Mouse (Mus musculus) megakaryocyte, adult 5-6 weeks (primary cell): ENCODE results near the gene Rbm47. TPM values are rescaled to one million over a fixed set of nuclear protein-coding genes. Genes with fewer than 3 reads are reported as not detected.
A peak's percentile ranks its signal among the peaks of the same experiment; 100 is the strongest.
"Not testable (repeated sequence)": the region's sequence is repeated elsewhere in the genome, so short reads cannot be mapped to it uniquely, and the experiment has no call there.

Source experiments
- ATAC-seq: 2 replicates; pipeline ENCODE4 v1.8.0; 2016; ENCODE audit warnings: mild to moderate bottlenecking, inconsistent platforms; ENCODE audit not compliant: poor library complexity, severe bottlenecking
- total RNA-seq, 2 experiments: library from RNA; stranded (forward) in 1 of 2; stranded (reverse) in 1 of 2; fragments of 153-499, 151-499 nt in 1 of 2; fragments of 221-1000, 200-1000 nt in 1 of 2; gene quantifications; 2 replicates each; pipeline versions ENCODE4 v1.2.3 to v1.2.4; 2015 to 2017

The Rbm47 gene
- 27.2 and 30.2 TPM in 2 replicates for total RNA-seq (2015)
- total RNA-seq (2017): 13.3 and 21.3 TPM in 2 replicates

DNA sequence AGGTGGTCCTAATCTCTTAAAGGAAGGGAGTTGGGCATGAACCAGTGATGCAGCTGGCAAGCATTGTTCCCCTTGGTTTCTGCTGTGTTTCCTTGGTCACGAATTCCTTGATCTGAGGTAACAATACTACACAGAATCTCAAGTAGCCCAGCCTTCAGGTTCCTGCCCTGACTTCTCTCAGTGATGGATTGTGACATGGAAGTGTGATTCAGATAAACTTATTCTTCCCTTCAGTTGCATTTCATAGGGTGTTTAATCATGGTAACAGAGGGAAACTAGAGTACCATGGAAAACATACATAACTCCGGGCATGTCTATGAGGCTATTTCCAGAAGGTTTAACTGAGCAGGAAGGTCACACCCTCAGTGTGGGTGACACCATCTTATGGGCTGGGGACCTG, at the start of gene Rbm47:
TSS of gene Rbm47 (minus strand) at position 101 of the 400 bp plus-strand sequence.
- ATAC-seq: no peak

GRCm38 (mm10) chr5:66220620-66221019, 47.7 kb upstream of the Rbm47 start:
- ATAC-seq: no peak

DNA sequence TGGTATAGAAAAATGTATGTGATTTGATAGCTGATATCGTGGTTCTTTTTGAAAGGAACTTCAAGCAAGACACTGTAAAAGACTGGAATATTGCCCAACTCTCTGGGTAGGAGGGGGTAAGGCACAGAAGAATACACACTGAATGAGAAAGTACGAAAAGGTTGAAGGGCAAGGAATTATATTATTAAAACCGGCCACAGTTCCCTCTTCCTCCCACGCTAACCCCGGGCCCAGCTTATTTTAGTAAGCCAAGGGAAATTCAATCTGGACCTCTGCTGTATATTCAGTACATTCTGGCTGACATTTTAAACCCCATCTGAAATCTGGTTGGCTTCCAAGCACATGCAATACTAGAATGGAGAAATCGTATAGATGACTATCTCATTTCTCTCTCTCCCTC, 46.8 kb upstream of the Rbm47 start:
- ATAC-seq: no peak

- no peak for ATAC-seq
Measured at GRCm38 (mm10) chr5:66215569-66216277, 42.8 kb upstream of the Rbm47 start.

- ATAC-seq: no peak
Measured at GRCm38 (mm10) chr5:66214395-66214935, 41.5 kb upstream of the Rbm47 start.

GRCm38 (mm10) chr5:66209532-66210176, 36.7 kb upstream of the Rbm47 start:
- ATAC-seq: no peak

DNA sequence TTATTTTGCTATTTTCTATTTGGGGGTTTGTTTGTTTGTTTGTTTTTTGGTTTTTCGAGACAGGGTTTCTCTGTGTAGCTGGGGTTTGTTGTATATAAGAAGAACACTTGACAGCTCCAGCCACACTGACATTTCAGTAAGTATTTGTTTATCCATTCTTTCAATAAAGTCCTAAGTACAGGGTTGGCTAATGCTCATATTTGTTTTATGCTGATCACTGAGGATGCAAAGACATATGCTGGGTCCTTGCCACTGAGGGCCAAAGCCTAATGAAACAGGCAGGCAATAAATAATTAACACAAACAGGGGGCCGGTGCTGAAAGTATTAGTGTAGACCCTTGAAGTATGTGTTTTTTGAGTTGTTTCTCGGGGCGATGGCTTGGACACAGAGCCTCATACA, 32.0 kb upstream of the Rbm47 start:
- ATAC-seq: no peak

- no peak for ATAC-seq
Measured at GRCm38 (mm10) chr5:66203424-66203823, 30.5 kb upstream of the Rbm47 start.

DNA sequence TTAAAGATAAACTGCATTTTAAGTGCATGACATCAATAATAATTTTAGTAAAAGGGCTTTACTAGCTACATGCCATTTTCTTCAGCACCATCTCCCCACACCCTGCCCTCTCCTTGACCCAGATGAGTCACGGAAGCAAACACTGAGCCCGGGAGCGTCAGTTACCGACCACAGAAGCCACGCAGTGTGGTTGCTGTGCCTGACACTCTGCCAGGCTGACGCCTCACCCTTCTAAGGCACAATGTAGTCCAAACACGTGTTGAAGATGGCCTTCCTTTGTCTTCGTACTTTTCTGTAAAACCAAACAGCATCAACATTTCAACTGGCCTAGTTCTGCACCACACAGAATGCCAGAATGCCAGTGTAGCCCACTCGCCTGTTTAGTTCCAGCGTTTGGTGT, 27.1 kb upstream of the Rbm47 start:
- ATAC-seq: peak; percentile 98

- ATAC-seq: no peak
Measured at GRCm38 (mm10) chr5:66195323-66195722, 22.4 kb upstream of the Rbm47 start.

GRCm38 (mm10) chr5:66193218-66193846, 20.4 kb upstream of the Rbm47 start:
- ATAC-seq: no peak

- ATAC-seq: no peak
Measured at GRCm38 (mm10) chr5:66191185-66191503, 18.2 kb upstream of the Rbm47 start.

DNA sequence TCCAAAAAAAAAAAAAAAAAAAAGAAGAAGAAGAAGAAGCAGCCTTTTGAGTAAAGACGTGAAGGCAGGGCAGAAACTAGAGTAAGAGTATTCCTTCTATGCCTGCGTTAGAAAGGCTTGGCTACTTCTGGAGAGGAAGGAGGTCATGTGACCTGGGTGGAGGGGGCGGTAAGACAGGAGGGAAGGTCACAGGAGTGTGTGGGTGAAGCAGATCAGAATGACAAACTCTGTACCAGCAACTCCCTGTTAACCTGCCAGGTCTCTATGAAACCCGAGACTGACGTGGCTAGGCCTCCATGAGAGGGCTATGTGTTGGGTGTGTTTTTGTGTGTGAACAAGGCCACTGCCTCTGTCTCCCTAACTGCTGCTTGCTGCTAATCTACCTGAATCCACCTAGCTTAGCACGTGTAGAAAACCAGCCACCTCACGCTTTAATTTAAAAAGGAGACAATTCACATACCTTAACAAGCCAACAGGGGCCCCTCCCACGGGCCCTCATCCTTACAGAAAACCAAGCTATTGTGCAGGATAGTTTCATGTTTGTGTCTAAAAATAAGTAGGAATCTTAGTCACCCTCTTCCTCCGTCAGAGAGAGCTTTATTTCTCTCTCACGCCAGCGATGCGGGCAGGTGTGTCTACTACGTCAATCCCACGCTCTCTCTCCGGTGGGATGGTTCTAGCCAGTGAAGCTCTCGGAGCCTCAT, 17.7 kb upstream of the Rbm47 start:
- ATAC-seq: no peak

DNA sequence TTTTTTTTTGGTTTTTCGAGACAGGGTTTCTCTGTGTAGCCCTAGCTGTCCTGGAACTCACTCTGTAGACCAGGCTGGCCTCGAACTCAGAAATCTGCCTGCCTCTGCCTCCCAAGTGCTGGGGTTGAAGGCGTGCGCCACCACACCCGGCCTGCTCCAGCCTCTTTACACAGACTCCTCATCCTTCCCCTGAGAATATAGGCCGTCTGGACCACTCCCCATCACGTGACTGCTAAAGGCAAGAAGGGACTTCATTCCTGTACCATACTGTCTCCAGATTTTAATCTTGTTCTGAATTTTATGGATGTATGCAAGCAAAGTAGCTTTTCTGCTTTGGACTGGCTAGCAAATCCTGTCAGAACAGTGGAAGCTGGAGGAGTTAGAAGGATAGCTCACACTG, 15.7 kb upstream of the Rbm47 start:
- not testable (repeated sequence) for ATAC-seq

DNA sequence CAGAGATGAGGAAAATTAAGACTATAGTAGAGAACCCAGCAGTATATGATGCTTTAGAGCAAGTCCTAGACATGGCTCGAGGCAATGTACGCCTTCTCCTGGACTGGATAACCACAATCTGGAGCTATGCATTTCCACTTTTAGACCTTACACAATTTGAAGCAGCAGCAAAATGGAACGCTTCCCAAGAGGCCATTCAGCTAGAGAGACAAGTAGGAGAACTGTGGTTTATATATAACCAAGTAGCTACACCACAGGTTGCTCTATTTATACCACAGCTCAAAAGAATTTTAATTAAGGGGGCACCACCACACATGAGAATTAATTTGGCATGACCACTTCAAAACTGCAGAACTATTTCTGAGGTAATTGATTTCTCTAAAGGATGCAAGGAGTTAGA, 9.2 kb upstream of the Rbm47 start:
- ATAC-seq: no peak

GRCm38 (mm10) chr5:66174160-66174837, 1.4 kb upstream of the Rbm47 start:
- ATAC-seq: no peak

GRCm38 (mm10) chr5:66170591-66170990, 2.3 kb downstream of the Rbm47 start:
- no peak for ATAC-seq

DNA sequence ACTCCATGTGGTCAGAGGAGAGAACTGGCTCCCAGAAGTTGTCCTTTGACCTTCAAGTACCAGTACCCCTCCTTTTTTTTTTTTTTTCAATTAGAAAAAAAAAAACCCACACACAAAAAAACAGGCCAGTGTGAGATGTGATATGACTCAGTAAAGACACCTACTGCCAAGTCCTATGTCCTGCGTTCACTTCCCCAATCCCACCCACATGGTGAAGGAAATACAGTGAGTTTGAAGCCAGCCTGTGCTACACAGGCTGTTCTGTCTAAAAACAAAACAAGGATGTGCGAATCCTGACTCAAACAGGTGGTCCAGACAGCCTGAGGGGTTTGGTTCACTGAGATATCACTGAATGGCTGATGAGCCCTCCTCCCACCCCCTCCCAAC, 3.8 kb downstream of the Rbm47 start:
- ATAC-seq: no peak

DNA sequence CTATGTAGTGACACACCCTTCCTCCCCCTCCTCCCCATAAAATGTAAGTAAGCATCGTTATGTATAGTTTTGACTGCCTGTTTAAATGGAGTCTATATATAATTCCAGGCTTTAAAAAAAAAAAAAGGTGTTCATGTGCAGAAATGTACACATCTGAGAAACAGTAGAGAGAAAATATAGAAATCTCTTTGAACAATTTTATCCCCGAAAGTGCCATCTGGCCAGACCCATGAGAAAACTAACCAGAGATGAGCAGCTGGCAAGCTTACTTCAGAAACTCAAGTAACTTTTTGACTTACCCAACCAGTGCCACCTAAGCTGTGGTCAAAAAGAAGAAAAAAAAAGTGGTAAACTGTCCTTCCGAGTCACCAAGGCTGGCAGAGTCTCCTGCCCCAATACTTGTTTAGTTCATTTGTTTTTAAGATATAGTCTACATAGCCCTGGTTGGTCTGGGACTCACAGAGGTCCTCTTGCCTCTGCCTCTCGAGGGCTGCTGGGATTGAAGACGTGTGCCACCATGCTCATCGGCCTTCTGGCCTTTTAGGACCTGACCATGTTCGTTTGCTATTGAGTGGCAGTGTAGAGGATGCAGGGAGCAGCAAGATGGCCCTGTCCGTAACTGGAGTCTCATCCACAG, 4.3 kb downstream of the Rbm47 start:
- no peak for ATAC-seq

DNA sequence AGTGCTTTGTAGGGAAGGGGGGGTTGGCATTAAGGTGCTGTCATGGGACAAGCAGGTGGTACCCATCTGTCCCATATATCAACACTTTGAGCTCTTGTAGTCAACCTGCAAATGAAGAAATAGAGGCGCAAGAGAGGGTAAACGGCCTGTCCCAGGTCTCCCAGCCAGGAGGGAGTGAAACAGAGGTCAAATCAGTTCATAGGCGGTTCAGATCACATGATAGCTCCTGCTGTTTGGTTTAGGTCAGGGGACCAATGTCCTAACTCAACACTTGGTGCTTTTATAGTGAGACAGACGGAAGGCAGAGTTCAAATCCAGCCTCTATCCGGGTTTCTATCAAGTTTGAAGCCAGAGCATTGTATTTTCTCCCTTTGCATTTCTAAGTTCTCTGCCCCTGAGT, 6.0 kb downstream of the Rbm47 start:
- no peak for ATAC-seq
